Mouse (Mus musculus): ENCODE measurements around the gene Tbata. TPM values are rescaled to one million over a fixed set of nuclear protein-coding genes. Genes with fewer than 3 reads are reported as not detected.

The Tbata gene
- polyA plus RNA-seq, 1 experiment, result 1,293 TPM

DNA sequence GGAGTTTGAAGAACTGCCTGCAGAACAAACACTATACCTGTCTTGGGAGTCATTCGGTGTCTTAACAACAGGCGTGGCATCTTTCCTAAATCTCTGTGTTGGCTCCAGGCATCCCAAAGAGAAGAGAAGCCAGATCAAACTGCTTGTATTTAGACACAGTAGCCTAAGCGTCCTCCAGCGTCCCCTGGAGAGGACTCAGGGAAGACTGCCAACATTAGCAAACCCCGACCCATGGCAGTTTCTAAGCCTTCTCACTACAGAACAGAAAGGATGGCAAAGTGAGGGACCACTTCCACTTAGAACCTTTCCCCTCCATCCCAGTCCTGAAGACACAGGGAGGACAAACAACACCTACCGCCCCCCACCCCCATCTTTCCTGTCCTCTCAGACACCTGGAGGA is 8.2 kb downstream of the Tbata start:
- TF ChIP-seq POLR2A (IDR thresholded peaks at IDR 0.05; ENCODE audit: control insufficient read depth, extremely low read depth, insufficient read depth, low read length, poor library complexity) (no peak), CTCF (IDR thresholded peaks at IDR 0.05; ENCODE audit: borderline replicate concordance, control insufficient read depth, extremely low read depth, insufficient read depth, low read length, poor library complexity) (no peak)
- 87% methylated on average over 6 of the region's 6 CpGs for WGBS
- no peaks in the 10 kb centered on the region for H3K4me1 ChIP-seq (replicated peaks; ENCODE audit: control insufficient read depth, insufficient read depth, low read length)
- no peak for DNase-seq
- H3K27me3 ChIP-seq (ENCODE audit: control insufficient read depth, insufficient read depth, low read length), result no peaks in the 10 kb centered on the region
- H3K36me3 ChIP-seq (ENCODE audit: control insufficient read depth, insufficient read depth, low read length), result no peaks in the 10 kb centered on the region
- no peak overlapping the region for H3K27ac ChIP-seq (ENCODE audit: control insufficient read depth, insufficient read depth, low read length)
- no peak overlapping the region for H3K4me3 ChIP-seq (ENCODE audit: control insufficient read depth, insufficient read depth, low read length)

DNA sequence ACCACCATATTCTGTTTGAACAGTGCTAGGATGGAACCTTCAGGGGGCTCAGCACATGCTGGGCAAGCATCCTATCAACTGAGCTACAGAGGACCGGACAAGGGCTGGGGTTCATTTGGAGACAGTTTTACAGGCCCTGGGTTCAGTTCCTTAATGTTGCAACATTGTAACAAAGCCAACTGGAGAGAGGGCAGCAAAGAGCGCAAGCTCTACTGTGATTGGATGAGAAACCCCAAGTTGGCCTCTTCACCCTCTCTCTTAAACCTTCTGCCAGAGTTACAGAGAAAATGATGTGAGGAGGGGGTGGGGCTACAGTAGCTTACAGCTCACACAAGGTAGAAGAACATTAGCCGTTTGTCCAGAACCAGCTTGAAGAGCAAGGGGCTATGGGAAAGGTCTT is 15.2 kb downstream of the Tbata start:
- Histone ChIP-seq H3K4me3 (ENCODE audit: control insufficient read depth, insufficient read depth, low read length) (no peak overlapping the region), H3K27me3 (ENCODE audit: control insufficient read depth, insufficient read depth, low read length) (no peaks in the 10 kb centered on the region), H3K27ac (ENCODE audit: control insufficient read depth, insufficient read depth, low read length) (no peak overlapping the region), H3K36me3 (ENCODE audit: control insufficient read depth, insufficient read depth, low read length) (no peaks in the 10 kb centered on the region), H3K4me1 (replicated peaks; ENCODE audit: control insufficient read depth, insufficient read depth, low read length) (peaks cover 7% of the 10 kb centered on the region; the same call in 1 of the 2 replicates)
- 89% methylated on average over 3 of the region's 3 CpGs for WGBS
- TF ChIP-seq CTCF (IDR thresholded peaks at IDR 0.05; ENCODE audit: borderline replicate concordance, control insufficient read depth, extremely low read depth, insufficient read depth, low read length, poor library complexity) (no peak), POLR2A (IDR thresholded peaks at IDR 0.05; ENCODE audit: control insufficient read depth, extremely low read depth, insufficient read depth, low read length, poor library complexity) (no peak)
- no peak for DNase-seq

DNA sequence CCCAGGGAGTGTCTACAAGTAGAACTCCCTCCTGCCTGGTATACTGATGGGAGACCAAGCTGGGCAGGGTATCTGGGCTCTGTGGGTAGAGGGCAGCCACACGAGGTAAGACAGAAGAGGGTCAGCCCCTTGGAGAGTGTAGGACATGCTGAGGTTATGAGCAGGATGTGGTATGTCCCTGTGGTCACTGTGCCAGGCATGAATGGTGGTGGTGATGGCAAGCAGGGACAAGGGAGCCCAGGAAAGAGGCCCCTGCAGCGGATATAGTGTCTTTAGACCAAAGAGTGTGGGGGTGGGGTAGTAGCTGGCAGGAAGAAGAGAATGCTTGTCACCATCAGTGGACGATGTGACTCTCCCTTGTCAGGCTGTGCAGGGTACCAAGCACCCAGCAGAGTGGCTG is 16.3 kb downstream of the Tbata start:
- DNase-seq, result no peak
- Histone ChIP-seq H3K27me3 (ENCODE audit: control insufficient read depth, insufficient read depth, low read length) (no peaks in the 10 kb centered on the region), H3K27ac (ENCODE audit: control insufficient read depth, insufficient read depth, low read length) (no peak overlapping the region), H3K36me3 (ENCODE audit: control insufficient read depth, insufficient read depth, low read length) (no peaks in the 10 kb centered on the region), H3K4me1 (replicated peaks; ENCODE audit: control insufficient read depth, insufficient read depth, low read length) (peaks cover 7% of the 10 kb centered on the region; the same call in 1 of the 2 replicates), H3K4me3 (ENCODE audit: control insufficient read depth, insufficient read depth, low read length) (no peak overlapping the region)
- WGBS, result 10% methylated on average over 3 of the region's 3 CpGs
- no peak for TF ChIP-seq POLR2A (IDR thresholded peaks at IDR 0.05; ENCODE audit: control insufficient read depth, extremely low read depth, insufficient read depth, low read length, poor library complexity)
- no peak for TF ChIP-seq CTCF (IDR thresholded peaks at IDR 0.05; ENCODE audit: borderline replicate concordance, control insufficient read depth, extremely low read depth, insufficient read depth, low read length, poor library complexity)

DNA sequence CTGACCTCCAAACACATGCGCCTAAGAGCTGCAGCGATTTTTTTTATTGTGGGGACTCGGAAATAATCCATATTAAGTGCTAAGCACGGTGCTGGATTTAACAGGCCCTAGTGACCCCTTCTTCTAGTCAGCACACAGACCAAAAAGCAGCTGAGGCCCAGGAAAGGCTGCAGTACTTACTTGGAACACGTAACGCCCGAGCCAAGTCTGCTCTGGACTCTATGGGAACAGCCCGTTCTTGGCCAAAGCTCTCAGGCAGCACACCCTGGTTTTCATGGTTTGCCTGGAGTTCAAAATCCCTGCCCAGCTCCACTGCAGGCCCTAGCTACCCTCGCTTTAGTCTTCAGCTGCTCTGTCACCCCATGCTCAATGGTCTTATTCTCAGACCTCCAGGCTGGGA is 22.9 kb downstream of the Tbata start:
- WGBS, result 92% methylated on average over 9 of the region's 9 CpGs
- TF ChIP-seq POLR2A (IDR thresholded peaks at IDR 0.05; ENCODE audit: control insufficient read depth, extremely low read depth, insufficient read depth, low read length, poor library complexity) (no peak), CTCF (IDR thresholded peaks at IDR 0.05; ENCODE audit: borderline replicate concordance, control insufficient read depth, extremely low read depth, insufficient read depth, low read length, poor library complexity) (no peak)
- no peak for DNase-seq
- H3K4me3 ChIP-seq (ENCODE audit: control insufficient read depth, insufficient read depth, low read length), result no peak overlapping the region
- H3K27me3 ChIP-seq (ENCODE audit: control insufficient read depth, insufficient read depth, low read length), result no peaks in the 10 kb centered on the region
- no peaks in the 10 kb centered on the region for H3K36me3 ChIP-seq (ENCODE audit: control insufficient read depth, insufficient read depth, low read length)
- H3K27ac ChIP-seq (ENCODE audit: control insufficient read depth, insufficient read depth, low read length), result no peak overlapping the region
- no peaks in the 10 kb centered on the region for H3K4me1 ChIP-seq (replicated peaks; ENCODE audit: control insufficient read depth, insufficient read depth, low read length)

DNA sequence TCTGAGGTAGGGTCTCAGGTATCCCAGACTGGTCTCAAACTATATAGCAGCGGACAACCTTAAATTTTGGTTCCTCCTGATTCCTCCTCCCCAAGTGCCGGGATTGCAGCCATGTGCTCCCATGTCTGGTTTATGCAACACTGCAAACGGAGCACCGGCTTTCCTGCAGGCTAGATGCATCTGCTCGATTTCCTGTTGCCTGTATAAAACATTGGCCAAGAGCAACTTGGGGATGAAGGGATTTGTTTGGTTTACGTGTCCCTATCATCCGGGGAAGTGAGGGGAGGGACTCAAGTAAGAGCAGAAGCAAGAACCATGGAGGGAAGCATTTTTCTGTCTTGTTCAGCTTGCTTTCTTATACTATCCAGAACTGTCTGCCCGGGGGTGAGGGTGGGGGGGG is 23.5 kb downstream of the Tbata start:
- TF ChIP-seq POLR2A (IDR thresholded peaks at IDR 0.05; ENCODE audit: control insufficient read depth, extremely low read depth, insufficient read depth, low read length, poor library complexity) (no peak), CTCF (IDR thresholded peaks at IDR 0.05; ENCODE audit: borderline replicate concordance, control insufficient read depth, extremely low read depth, insufficient read depth, low read length, poor library complexity) (no peak)
- DNase-seq, result no peak
- Histone ChIP-seq H3K27me3 (ENCODE audit: control insufficient read depth, insufficient read depth, low read length) (no peaks in the 10 kb centered on the region), H3K4me3 (ENCODE audit: control insufficient read depth, insufficient read depth, low read length) (no peak overlapping the region), H3K36me3 (ENCODE audit: control insufficient read depth, insufficient read depth, low read length) (no peaks in the 10 kb centered on the region), H3K4me1 (replicated peaks; ENCODE audit: control insufficient read depth, insufficient read depth, low read length) (no peaks in the 10 kb centered on the region), H3K27ac (ENCODE audit: control insufficient read depth, insufficient read depth, low read length) (no peak overlapping the region)
- WGBS, result 90% methylated on average over 8 of the region's 8 CpGs

DNA sequence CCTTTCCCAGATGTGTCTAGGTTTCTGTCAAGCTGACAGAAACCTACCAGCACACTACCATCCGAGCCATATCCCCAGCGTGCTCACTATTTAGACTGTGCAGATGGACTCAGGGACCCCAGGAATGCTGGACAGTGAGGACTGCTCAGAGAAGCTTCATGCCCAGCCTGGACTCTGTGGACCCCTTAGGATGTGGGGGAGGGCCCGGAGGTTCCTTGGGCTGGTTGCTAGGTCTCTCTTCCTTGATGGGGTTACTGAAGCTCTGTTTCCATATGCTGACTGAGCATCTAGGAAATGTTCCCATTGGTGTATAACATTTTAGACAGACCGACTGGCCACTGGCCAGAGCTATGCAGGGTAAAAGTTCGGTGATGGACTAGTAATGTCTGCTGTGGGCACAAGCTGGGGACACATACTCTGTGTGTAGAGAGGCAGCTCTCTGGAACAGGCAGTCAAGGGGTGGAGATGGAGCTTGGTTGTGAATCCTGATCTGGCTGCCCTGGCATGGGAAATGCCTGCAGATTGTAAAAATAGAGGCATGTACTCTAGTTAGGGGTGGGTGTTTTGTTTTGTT is 24.1 kb downstream of the Tbata start:
- no peaks in the 10 kb centered on the region for H3K4me1 ChIP-seq (replicated peaks; ENCODE audit: control insufficient read depth, insufficient read depth, low read length)
- H3K27me3 ChIP-seq (ENCODE audit: control insufficient read depth, insufficient read depth, low read length), result no peaks in the 10 kb centered on the region
- TF ChIP-seq POLR2A (IDR thresholded peaks at IDR 0.05; ENCODE audit: control insufficient read depth, extremely low read depth, insufficient read depth, low read length, poor library complexity) (no peak), CTCF (IDR thresholded peaks at IDR 0.05; ENCODE audit: borderline replicate concordance, control insufficient read depth, extremely low read depth, insufficient read depth, low read length, poor library complexity) (no peak)

More for the DNA sequence above, 24.1 kb downstream of the Tbata start:
- no peak overlapping the region for H3K27ac ChIP-seq (ENCODE audit: control insufficient read depth, insufficient read depth, low read length)
- 90% methylated on average over 5 of the region's 5 CpGs for WGBS
- DNase-seq, result no peak
- H3K4me3 ChIP-seq (ENCODE audit: control insufficient read depth, insufficient read depth, low read length), result no peak overlapping the region
- no peaks in the 10 kb centered on the region for H3K36me3 ChIP-seq (ENCODE audit: control insufficient read depth, insufficient read depth, low read length)

Data from thymus, adult 2 months (tissue).